Mouse (Mus musculus) cerebellum, adult 8-10 months (tissue): Measurements from ENCODE around the gene Ube2g1.
A peak's percentile ranks its signal among the peaks of the same experiment; 100 is the strongest.
"Not testable (repeated sequence)": the region's sequence is repeated elsewhere in the genome, so short reads cannot be mapped to it uniquely, and the experiment has no call there.

Experiments used
- DNase-seq: peaks from one replicate; pipeline ENCODE4 v3.0.0; 2022

Gene Ube2g1

GRCm38 (mm10) chr11:72695025-72695424 is 87.9 kb downstream of the Ube2g1 start:
- DNase-seq: no peak

DNA sequence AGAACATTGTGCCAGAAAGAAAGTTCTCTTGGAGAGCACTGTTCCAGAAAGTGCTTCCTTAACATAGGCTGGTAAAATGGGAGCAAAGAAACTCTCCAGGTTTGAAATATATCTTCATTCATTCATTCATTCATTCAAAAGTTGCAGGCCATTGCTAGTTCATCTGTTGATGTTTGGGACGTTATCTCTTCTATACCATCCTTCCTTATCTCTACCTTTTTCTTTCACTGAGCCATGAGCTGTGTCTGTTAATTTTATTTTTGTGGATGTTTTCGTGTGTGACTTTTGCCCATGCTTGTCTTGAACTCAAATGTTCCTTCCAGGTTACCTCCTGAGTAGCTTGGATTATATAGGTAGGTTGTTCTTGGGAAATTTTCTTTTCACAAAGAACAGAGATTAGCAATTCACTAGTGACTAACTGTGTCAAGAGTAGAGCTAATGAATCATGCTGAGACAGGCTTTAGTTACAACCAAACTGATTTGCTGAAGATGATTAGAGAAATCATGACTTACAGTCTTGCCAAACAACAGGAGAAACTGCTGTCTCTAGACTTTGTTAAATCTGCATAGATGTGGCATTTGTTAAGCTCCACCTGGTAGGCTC is 89.4 kb downstream of the Ube2g1 start:
- DNase-seq: no peak

GRCm38 (mm10) chr11:72697323-72697722 is 90.2 kb downstream of the Ube2g1 start:
- no peak for DNase-seq

DNA sequence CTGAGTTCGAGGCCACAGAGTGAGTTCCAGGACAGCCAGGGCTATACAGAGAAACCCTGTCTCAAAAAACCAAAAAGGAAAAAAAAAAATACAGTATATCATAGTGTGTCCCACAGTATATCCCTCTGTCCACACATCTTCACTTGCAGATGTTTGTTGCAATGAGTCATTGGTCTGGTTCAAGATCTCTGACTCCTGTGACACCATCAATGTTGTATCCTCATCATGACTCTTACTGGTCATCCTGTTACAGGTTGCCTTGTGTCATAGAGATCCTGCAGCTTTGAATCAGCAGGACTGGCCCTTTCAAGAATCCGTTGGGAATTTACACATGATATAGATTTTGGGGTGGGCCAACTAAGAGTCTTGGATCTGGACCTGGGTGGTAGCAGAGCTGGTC is 98.0 kb downstream of the Ube2g1 start:
- not testable (repeated sequence) for DNase-seq

DNA sequence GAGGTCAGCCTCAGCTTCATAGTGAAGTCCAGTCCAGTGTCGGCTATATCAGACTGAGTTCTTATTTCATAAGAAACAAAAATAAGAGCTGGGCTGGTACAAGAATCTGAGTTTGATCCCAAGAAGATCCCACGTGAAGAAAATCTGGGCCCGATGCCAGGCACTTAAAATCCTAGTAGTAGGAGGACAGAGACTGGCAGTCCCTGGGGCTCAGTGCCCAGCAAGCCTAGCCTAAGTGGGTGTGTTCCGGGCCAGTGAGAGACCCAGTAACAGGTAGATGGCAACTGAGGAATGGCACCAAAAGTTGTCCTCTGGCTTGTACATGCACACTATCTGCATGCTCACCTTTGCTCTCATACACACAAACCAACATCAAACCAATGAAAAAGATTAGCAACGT is 105.6 kb downstream of the Ube2g1 start:
- DNase-seq: no peak

DNA sequence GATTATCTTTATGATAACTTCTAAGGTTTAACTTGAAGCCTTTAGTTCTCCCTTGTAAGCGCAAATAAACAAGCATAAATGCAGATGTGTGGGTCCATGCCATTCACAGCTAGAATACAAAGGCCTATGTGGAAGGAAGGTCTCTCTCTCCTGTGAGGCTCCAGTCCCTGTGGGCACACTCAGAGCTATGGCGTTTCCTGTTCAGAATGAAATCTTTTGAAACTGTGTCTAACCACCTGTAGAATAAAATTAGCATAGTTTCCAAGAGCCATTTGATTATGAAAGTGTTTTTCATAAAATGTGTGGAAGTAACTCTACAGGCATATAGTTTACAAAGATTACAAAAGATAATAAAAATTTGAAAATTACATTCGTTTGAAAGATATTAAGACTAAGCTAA is 111.1 kb downstream of the Ube2g1 start:
- no peak for DNase-seq

GRCm38 (mm10) chr11:72723165-72723564 is 116.1 kb downstream of the Ube2g1 start:
- DNase-seq: no peak

GRCm38 (mm10) chr11:72723871-72724270 is 116.8 kb downstream of the Ube2g1 start:
- peak; percentile 16 for DNase-seq

DNA sequence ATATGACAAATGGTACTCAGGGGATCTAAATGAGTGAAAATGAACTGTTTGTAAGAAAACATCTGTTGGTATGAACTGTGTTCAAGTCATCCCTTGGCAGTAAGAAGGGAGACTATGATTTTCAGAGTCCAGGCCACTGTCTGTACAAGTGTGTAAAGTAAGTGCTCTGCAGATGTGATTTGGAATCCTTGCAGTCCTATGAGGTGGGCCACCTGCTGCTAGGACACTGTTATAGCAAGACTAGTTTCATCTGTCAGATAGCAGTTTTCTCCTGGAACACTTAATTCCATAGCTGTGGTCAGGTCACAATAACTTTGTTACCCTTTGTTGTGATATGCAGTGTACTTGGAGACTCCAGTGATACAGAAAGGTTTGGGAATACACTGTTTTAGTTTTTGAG is 118.9 kb downstream of the Ube2g1 start:
- no peak for DNase-seq

GRCm38 (mm10) chr11:72733736-72734135 is 126.7 kb downstream of the Ube2g1 start:
- no peak for DNase-seq

GRCm38 (mm10) chr11:72734840-72735518 is 127.9 kb downstream of the Ube2g1 start:
- DNase-seq: no peak

GRCm38 (mm10) chr11:72735519-72735860 is 128.4 kb downstream of the Ube2g1 start:
- no peak for DNase-seq
